Mouse (Mus musculus) layer of hippocampus, adult 8-10 months (tissue): Measurements from ENCODE around the gene Ncapg2. TPM values are rescaled to one million over a fixed set of nuclear protein-coding genes. Genes with fewer than 3 reads are reported as not detected.

ENCODE experiments used
- total RNA-seq, 4 experiments: library from RNA; stranded (reverse); gene quantifications; 2 replicates each; pipeline ENCODE4 v1.2.4; 2022

The Ncapg2 gene
- total RNA-seq, 4 experiments from 2014 or later = 5.3 to 6.9 (median 6.0) TPM

Other genes with a start within 250 kb of the Ncapg2 start
- gene Wdr60, start 142.4 kb upstream of the Ncapg2 start, total RNA-seq = 10 to 100 TPM; 15.1 to 22.2 (median 19.8) TPM
- gene Gm11027, start 130.0 kb upstream of the Ncapg2 start, total RNA-seq = not detected
- 10 to 100 TPM; 56.7 to 82.0 (median 65.6) TPM for gene Esyt2, start 124.2 kb upstream of the Ncapg2 start, total RNA-seq
- 100 to 1,000 TPM; 279 to 314 (median 303) TPM for gene Ptprn2, start 80.3 kb downstream of the Ncapg2 start, total RNA-seq